Mouse (Mus musculus): ENCODE data around the gene 4931414P19Rik. TPM values are rescaled to one million over a fixed set of nuclear protein-coding genes. Genes with fewer than 3 reads are reported as not detected.
A peak's percentile ranks its signal among the peaks of the same experiment; 100 is the strongest.

Gene 4931414P19Rik
- polyA plus RNA-seq, 1 experiment from 2014 or later, result 8.3 TPM

GRCm38 (mm10) chr14:54553454-54553974 is 52.3 kb downstream of the 4931414P19Rik start:
- H3K9me3 ChIP-seq, result no peaks in the 10 kb centered on the region
- 5% methylated on average over 21 of the region's 21 CpGs for WGBS
- H3K27ac ChIP-seq, result peak overlapping the region; percentile 95
- peaks cover 14% of the 10 kb centered on the region for H3K4me1 ChIP-seq (replicated peaks)
- no peak for DNase-seq (ENCODE audit: low spot score)
- H3K4me3 ChIP-seq, result peak overlapping the region; percentile 71
- 0 out of 2 replicates have a peak, but pooled peaks cover 3% of the 10 kb centered on the region for H3K27me3 ChIP-seq (ENCODE audit: insufficient read depth, poor library complexity, severe bottlenecking)
- peaks cover 35% of the 10 kb centered on the region for H3K36me3 ChIP-seq

GRCm38 (mm10) chr14:54544703-54545102 is 61.1 kb downstream of the 4931414P19Rik start:
- Histone ChIP-seq H3K4me3 (no peak overlapping the region), H3K4me1 (replicated peaks) (peaks cover 5% of the 10 kb centered on the region), H3K27ac (no peak overlapping the region), H3K27me3 (ENCODE audit: insufficient read depth, poor library complexity, severe bottlenecking) (no peaks in the 10 kb centered on the region), H3K36me3 (peaks cover 89% of the 10 kb centered on the region), H3K9me3 (no peaks in the 10 kb centered on the region)
- no peak for DNase-seq (ENCODE audit: low spot score)
- WGBS, result 92% methylated on average over 5 of the region's 5 CpGs

DNA sequence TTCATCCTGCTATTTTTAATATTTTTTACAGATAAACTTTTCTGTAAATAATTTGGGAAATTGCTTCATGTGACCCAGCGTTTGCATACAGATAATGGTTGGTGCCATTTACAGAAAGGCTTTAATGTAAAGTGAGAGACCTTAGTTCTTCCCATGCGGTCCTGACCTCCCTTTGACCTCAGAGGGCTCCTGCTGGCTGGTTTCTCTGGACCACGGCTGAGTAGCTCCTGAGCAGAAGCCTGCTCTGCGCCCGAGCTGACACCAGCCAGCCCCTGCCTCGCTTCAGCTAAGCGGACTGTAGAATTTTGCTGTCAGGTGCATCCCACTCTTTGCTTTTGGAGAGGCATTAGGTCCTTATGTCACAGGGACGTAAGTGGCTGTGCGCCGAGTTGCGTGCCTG is 65.0 kb downstream of the 4931414P19Rik start:
- 62% methylated on average over 11 of the region's 11 CpGs for WGBS
- Histone ChIP-seq H3K4me3 (no peak overlapping the region), H3K4me1 (replicated peaks) (peaks cover 5% of the 10 kb centered on the region), H3K27ac (0 out of 2 replicates have a peak overlapping the region, but pooled peaks have one; percentile 8), H3K9me3 (no peaks in the 10 kb centered on the region), H3K36me3 (peaks cover 49% of the 10 kb centered on the region), H3K27me3 (ENCODE audit: insufficient read depth, poor library complexity, severe bottlenecking) (no peaks in the 10 kb centered on the region)
- DNase-seq (ENCODE audit: low spot score), result no peak

DNA sequence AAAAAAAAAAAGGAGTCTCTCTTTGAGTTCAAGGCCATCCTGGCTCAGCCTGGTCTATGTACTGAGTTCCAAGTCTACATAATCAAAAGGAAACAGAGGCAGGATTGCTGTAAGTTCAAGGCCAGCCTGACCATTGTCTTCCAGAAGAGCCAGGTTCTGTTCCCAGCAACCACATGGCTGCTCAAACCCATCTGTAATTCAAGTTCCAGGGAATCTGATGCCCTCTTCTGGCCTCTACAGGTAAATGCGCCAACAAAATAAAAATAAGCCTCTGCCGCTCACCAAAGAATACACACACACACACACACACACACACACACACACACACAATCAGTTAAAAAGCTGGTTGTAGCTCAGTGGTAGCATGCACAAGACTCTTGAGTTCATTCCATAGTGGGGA is 67.2 kb downstream of the 4931414P19Rik start:
- no peak overlapping the region for H3K4me3 ChIP-seq
- no peak for DNase-seq (ENCODE audit: low spot score)
- WGBS, result 79% methylated on average over 2 of the region's 2 CpGs
- no peaks in the 10 kb centered on the region for H3K27me3 ChIP-seq (ENCODE audit: insufficient read depth, poor library complexity, severe bottlenecking)
- peaks cover 5% of the 10 kb centered on the region for H3K4me1 ChIP-seq (replicated peaks)
- H3K9me3 ChIP-seq, result no peaks in the 10 kb centered on the region
- peaks cover 27% of the 10 kb centered on the region for H3K36me3 ChIP-seq
- H3K27ac ChIP-seq, result no peak overlapping the region

MicroRNAs within 50 kb of the gene (microRNA counts, 519-probe panel; counts per million panel counts)
- microRNA mmu-miR-686, result 1,255 counts per million, percentile 77 among the panel's probes with 10 or more counts

Other genes with a start within 250 kb of the 4931414P19Rik start
- 47.1 and 48.4 TPM in 2 replicates for gene Oxa1l, start 245.2 kb downstream of the 4931414P19Rik start, polyA plus RNA-seq (2016; fragmentation: Nextera tagmentation; extraction: Ambion mirVana)
- gene Slc7a7, start 188.2 kb downstream of the 4931414P19Rik start, polyA plus RNA-seq (2016; fragmentation: Nextera tagmentation; extraction: Ambion mirVana), result 5.0 and 5.5 TPM in 2 replicates
- gene Mrpl52, start 179.1 kb downstream of the 4931414P19Rik start, polyA plus RNA-seq (2016; fragmentation: Nextera tagmentation; extraction: Ambion mirVana), result 198 and 224 TPM in 2 replicates
- gene Mmp14, start 174.4 kb downstream of the 4931414P19Rik start, polyA plus RNA-seq (2016; fragmentation: Nextera tagmentation; extraction: Ambion mirVana), result 75.1 and 76.1 TPM in 2 replicates
- 30.9 and 32.4 TPM in 2 replicates for gene Lrp10, start 141.9 kb downstream of the 4931414P19Rik start, polyA plus RNA-seq (2016; fragmentation: Nextera tagmentation; extraction: Ambion mirVana)
- gene Rem2, start 129.9 kb downstream of the 4931414P19Rik start, polyA plus RNA-seq (2016; fragmentation: Nextera tagmentation; extraction: Ambion mirVana), result 20.8 and 40.2 TPM in 2 replicates
- gene Prmt5, start 88.5 kb downstream of the 4931414P19Rik start, polyA plus RNA-seq (2016; fragmentation: Nextera tagmentation; extraction: Ambion mirVana), result 133 and 145 TPM in 2 replicates
- gene Haus4, start 51.4 kb downstream of the 4931414P19Rik start, polyA plus RNA-seq (2016; fragmentation: Nextera tagmentation; extraction: Ambion mirVana), result 47.5 and 55.0 TPM in 2 replicates
- 66.2 and 81.3 TPM in 2 replicates for gene Ajuba, start 28.4 kb downstream of the 4931414P19Rik start, polyA plus RNA-seq (2016; fragmentation: Nextera tagmentation; extraction: Ambion mirVana)
- 500 and 517 TPM in 2 replicates for gene Psmb5, start 12.0 kb upstream of the 4931414P19Rik start, polyA plus RNA-seq (2016; fragmentation: Nextera tagmentation; extraction: Ambion mirVana)
- gene Psmb11, start 15.4 kb upstream of the 4931414P19Rik start, polyA plus RNA-seq (2016; fragmentation: Nextera tagmentation; extraction: Ambion mirVana), result 0.04 and 0.16 TPM in 2 replicates
- not detected in 2 replicates for gene Gm17606, start 35.0 kb upstream of the 4931414P19Rik start, polyA plus RNA-seq (2016; fragmentation: Nextera tagmentation; extraction: Ambion mirVana)
- gene Cdh24, start 35.4 kb upstream of the 4931414P19Rik start, polyA plus RNA-seq (2016; fragmentation: Nextera tagmentation; extraction: Ambion mirVana), result 4.5 and 7.1 TPM in 2 replicates
- 108 and 116 TPM in 2 replicates for gene 1700123O20Rik, start 80.2 kb upstream of the 4931414P19Rik start, polyA plus RNA-seq (2016; fragmentation: Nextera tagmentation; extraction: Ambion mirVana)
- gene Acin1, start 80.9 kb upstream of the 4931414P19Rik start, polyA plus RNA-seq (2016; fragmentation: Nextera tagmentation; extraction: Ambion mirVana), result 130 and 147 TPM in 2 replicates
- gene Gm29776, start 92.8 kb upstream of the 4931414P19Rik start, polyA plus RNA-seq (2016; fragmentation: Nextera tagmentation; extraction: Ambion mirVana), result 0.14 TPM in 2 replicates
- not detected in 2 replicates for gene Cebpe, start 106.2 kb upstream of the 4931414P19Rik start, polyA plus RNA-seq (2016; fragmentation: Nextera tagmentation; extraction: Ambion mirVana)
- 1.8 and 3.5 TPM in 2 replicates for gene Slc7a8, start 176.0 kb upstream of the 4931414P19Rik start, polyA plus RNA-seq (2016; fragmentation: Nextera tagmentation; extraction: Ambion mirVana)
- gene Rnf212b, start 208.1 kb upstream of the 4931414P19Rik start, polyA plus RNA-seq (2016; fragmentation: Nextera tagmentation; extraction: Ambion mirVana), result not detected in 2 replicates

Data from hindbrain, embryonic 10.5 days (tissue).